Mouse (Mus musculus) cortical plate, adult 2 months (tissue): ENCODE data around the gene Gli3.

Source experiments
- CTCF ChIP-seq: fragments of 200-500 bp; IDR thresholded peaks from 2 replicates; pipeline ENCODE4 v1.5.1; 2011; ENCODE audit warnings: mild to moderate bottlenecking, control low read depth, low read length; ENCODE audit not compliant: insufficient read depth; ENCODE audit errors: extremely low read depth
- POLR2A ChIP-seq: fragments of 200-500 bp; IDR thresholded peaks from 2 replicates; pipeline ENCODE4 v1.6.1; 2011; ENCODE audit warnings: mild to moderate bottlenecking, low read length, control low read depth; ENCODE audit not compliant: insufficient read depth; ENCODE audit errors: extremely low read depth

GRCm38 (mm10) chr13:15692465-15692809 is 229.4 kb downstream of the Gli3 start:
- TF ChIP-seq CTCF: no peak
- no peak for TF ChIP-seq POLR2A
